Comparison of ENCODE assay signal across 12 mouse cellular contexts in genomic region chr9:56606082-56606740, GRCm38 (mm10).
A peak's percentile ranks its signal among the peaks of the same experiment; 100 is the strongest.
DNase-seq lines count a peak whose midpoint lies in the region; ATAC-seq and TF ChIP-seq lines count a peak whose summit lies in the region.
"Had no signal": no experiment of that assay in that cellular context is flagged by ENCODE, and none has a peak within 500 bp of the region (broad histone marks: within the 10 kb centered on the region; RNA-seq: fewer than 3 reads in every experiment).

No protein-coding gene starts in this region.

- WGBS in heart, embryonic 13.5 days, result 42% methylated on average over 16 of the region's 16 CpGs
- 60% methylated on average over 16 of the region's 16 CpGs for WGBS in limb, embryonic 11.5 days

- intact Hi-C loops in heart, postnatal 14 days (cut with DNase I), result no loop called here

- peak overlapping the region; percentile 59; the same call in 1 of the 2 replicates for H3K9ac ChIP-seq in heart, embryonic 13.5 days
- peak overlapping the region; percentile 17; the same call in 1 of the 2 replicates for H3K9ac ChIP-seq in ES-Bruce4 (ENCODE audit: low read depth, poor library complexity, severe bottlenecking)
- no peak overlapping the region for H3K9ac ChIP-seq in limb, embryonic 11.5 days (ENCODE audit: low read length)
- H3K9ac ChIP-seq: embryonic facial prominence, embryonic 13.5 days had no signal

- no peaks in the 10 kb centered on the region for H3K9me3 ChIP-seq in heart, embryonic 13.5 days
- H3K9me3 ChIP-seq in ES-Bruce4 (replicated peaks; ENCODE audit: control insufficient read depth, insufficient read depth, low read length, poor library complexity, severe bottlenecking), result no peaks in the 10 kb centered on the region
- no peaks in the 10 kb centered on the region for H3K9me3 ChIP-seq in limb, embryonic 11.5 days (ENCODE audit: control insufficient read depth, low read length)
- H3K9me3 ChIP-seq: embryonic facial prominence, embryonic 13.5 days had no signal

- peak overlapping the region; percentile 61 for H3K27ac ChIP-seq in heart, embryonic 13.5 days (replicated peaks)
- no peak overlapping the region for H3K27ac ChIP-seq in ES-Bruce4 (ENCODE audit: insufficient read depth, low read length)
- no peak overlapping the region for H3K27ac ChIP-seq in limb, embryonic 11.5 days (replicated peaks; ENCODE audit: low read depth, low read length)
- H3K27ac ChIP-seq: embryonic facial prominence, embryonic 13.5 days had no signal

- H3K27me3 ChIP-seq in heart, embryonic 13.5 days (replicated peaks), result peaks cover 34% of the 10 kb centered on the region
- no peaks in the 10 kb centered on the region for H3K27me3 ChIP-seq in ES-Bruce4 (ENCODE audit: control insufficient read depth, insufficient read depth, low read length, poor library complexity, severe bottlenecking)
- H3K27me3 ChIP-seq in limb, embryonic 11.5 days (ENCODE audit: control insufficient read depth, insufficient read depth, low read length), result peaks cover 20% of the 10 kb centered on the region

- TF ChIP-seq POLR2A in ES-Bruce4 (IDR thresholded peaks at IDR 0.05; ENCODE audit: insufficient read depth, low read length), result no peak
- no peak for TF ChIP-seq POLR2A in brain, embryonic 14.5 days (IDR thresholded peaks at IDR 0.05; ENCODE audit: borderline replicate concordance, extremely low read depth, insufficient read depth, insufficient read length, poor library complexity, severe bottlenecking)

- peak overlapping the region; percentile 31 for H3K4me3 ChIP-seq in heart, embryonic 13.5 days
- H3K4me3 ChIP-seq in ES-Bruce4 (ENCODE audit: low read depth, low read length), result peak overlapping the region; percentile 58
- H3K4me3 ChIP-seq in limb, embryonic 11.5 days (ENCODE audit: low read depth, low read length), result no peak overlapping the region
- H3K4me3 ChIP-seq: embryonic facial prominence, embryonic 13.5 days had no signal

- no peaks in the 10 kb centered on the region for H3K36me3 ChIP-seq in heart, embryonic 13.5 days
- H3K36me3 ChIP-seq in ES-Bruce4 (ENCODE audit: control insufficient read depth, insufficient read depth, low read length, poor library complexity, severe bottlenecking), result no peaks in the 10 kb centered on the region
- no peaks in the 10 kb centered on the region for H3K36me3 ChIP-seq in limb, embryonic 11.5 days (ENCODE audit: control insufficient read depth, insufficient read depth, low read length)
- H3K36me3 ChIP-seq: embryonic facial prominence, embryonic 13.5 days had no signal

- ATAC-seq in heart, embryonic 13.5 days (ENCODE audit: extremely low read depth, insufficient number of reproducible peaks, low FRiP score, low TSS enrichment), result no peak
- ATAC-seq in limb, embryonic 11.5 days (ENCODE audit: insufficient number of reproducible peaks, low FRiP score, low TSS enrichment, low read depth), result no peak
- ATAC-seq: inflammation-experienced regulatory T-cells, adult 6 months had no signal

- peaks cover 38% of the 10 kb centered on the region for H3K4me1 ChIP-seq in heart, embryonic 13.5 days
- H3K4me1 ChIP-seq in ES-Bruce4 (ENCODE audit: control insufficient read depth, insufficient read depth, low read length), result no peaks in the 10 kb centered on the region
- H3K4me1 ChIP-seq in limb, embryonic 11.5 days (ENCODE audit: control insufficient read depth, insufficient read depth, low read length), result peaks cover 11% of the 10 kb centered on the region

- TF ChIP-seq EP300 in ES-Bruce4 (IDR thresholded peaks at IDR 0.05; ENCODE audit: insufficient read depth, low read depth, low read length), result no peak

- DNase-seq in heart, postnatal 14 days, result no peak
- peak; percentile 49 for DNase-seq in brain, embryonic 14.5 days (ENCODE audit: low read depth)
- peak; percentile 26 for DNase-seq in limb, embryonic 11.5 days (ENCODE audit: low spot score)
- DNase-seq in urinary bladder, adult 2 months (ENCODE audit: low spot score), result no peak
- no peak for DNase-seq in natural killer cell, adult 2 months (ENCODE audit: low spot score in 2 of 2)
- DNase-seq in adrenal gland, postnatal 4 days (ENCODE audit: low spot score in 2 of 2), result no peak
- DNase-seq: right cerebral cortex, postnatal 4 days; thymus, postnatal 4 days had no signal

- peak overlapping the region; percentile 55 for H3K4me2 ChIP-seq in heart, embryonic 13.5 days
- H3K4me2 ChIP-seq in limb, embryonic 11.5 days (ENCODE audit: low read depth, severe bottlenecking), result no peak overlapping the region
- H3K4me2 ChIP-seq: embryonic facial prominence, embryonic 13.5 days had no signal

- TF ChIP-seq CTCF in ES-Bruce4 (IDR thresholded peaks at IDR 0.05; ENCODE audit: low read depth, low read length), result no peak
- no peak for TF ChIP-seq CTCF in brain, embryonic 14.5 days (IDR thresholded peaks at IDR 0.05; ENCODE audit: borderline replicate concordance, extremely low read depth, insufficient read depth, insufficient read length)

Comparison
In these comparisons a context has a peak if more than half of its experiments do, and no peak if none do; other contexts are left out.
1. DNase-seq: peak in brain, embryonic 14.5 days (single experiment) and limb, embryonic 11.5 days (single experiment); none in heart, postnatal 14 days (0 of 2), urinary bladder, adult 2 months (single experiment), natural killer cell, adult 2 months (0 of 2) and adrenal gland, postnatal 4 days (0 of 2).